Mouse (Mus musculus) liver, adult 2 months (tissue): ENCODE results near the gene Reps1. TPM values are rescaled to one million over a fixed set of nuclear protein-coding genes. Genes with fewer than 3 reads are reported as not detected.

Source experiments
- DNase-seq: peaks from one replicate; pipeline ENCODE4 v3.0.0-alpha.2; 2011; ENCODE audit warnings: low read depth, low spot score; ENCODE audit errors: extremely low read depth
- H3K27ac ChIP-seq: fragments of 200-500 bp; replicated peaks from 2 replicates; pipeline ENCODE4 v1.5.1; 2012; ENCODE audit warnings: low read depth, mild to moderate bottlenecking, control low read depth, inconsistent platforms, low read length; ENCODE audit not compliant: insufficient read depth
- H3K27me3 ChIP-seq: fragments of 200-500 bp; 2 replicates; pipeline ENCODE4 v1.6.1; 2012; ENCODE audit warnings: mild to moderate bottlenecking, moderate library complexity, low read length, inconsistent platforms; ENCODE audit not compliant: control insufficient read depth, insufficient read depth
- H3K36me3 ChIP-seq: fragments of 200-500 bp; 2 replicates; pipeline ENCODE4 v1.6.1; 2012; ENCODE audit warnings: low read length, inconsistent platforms; ENCODE audit not compliant: control insufficient read depth, insufficient read depth
- H3K4me1 ChIP-seq: fragments of 200-500 bp; 2 replicates; pipeline ENCODE4 v1.6.1; 2011; ENCODE audit warnings: low read length; ENCODE audit not compliant: control insufficient read depth, insufficient read depth
- H3K4me3 ChIP-seq: fragments of 200-500 bp; 2 replicates; pipeline ENCODE4 v1.5.1; 2011; ENCODE audit warnings: low read depth, mild to moderate bottlenecking, control low read depth, low read length, moderate library complexity; ENCODE audit not compliant: insufficient read depth
- H3K79me2 ChIP-seq: fragments of 200-500 bp; 2 replicates; pipeline ENCODE4 v1.6.1; 2012; ENCODE audit warnings: inconsistent platforms, mild to moderate bottlenecking, low read length, moderate library complexity; ENCODE audit not compliant: control insufficient read depth, insufficient read depth
- H3K9ac ChIP-seq: fragments of 200-500 bp; 2 replicates; pipeline ENCODE4 v1.6.1; 2012; ENCODE audit warnings: low read depth, mild to moderate bottlenecking, control low read depth, inconsistent platforms, low read length
- CTCF ChIP-seq: fragments of 200-500 bp; IDR thresholded peaks from 2 replicates; pipeline ENCODE4 v1.5.1; 2011; ENCODE audit warnings: low read depth, low read length, control low read depth
- POLR2A ChIP-seq: fragments of 200-500 bp; IDR thresholded peaks from 2 replicates; pipeline ENCODE4 v1.6.1; 2011; ENCODE audit warnings: low read length, control low read depth; ENCODE audit not compliant: insufficient read depth; ENCODE audit errors: extremely low read depth
- WGBS: fragments of 180-500 bp; shearing (Covaris S2); methylation state at CpG from one replicate; pipeline ENCODE4 v1.1.7; 2018; 5-methylcytosine and 5-hydroxymethylcytosine counted together
- polyA plus RNA-seq: library from polyadenylated mRNA; depleted of rRNA; stranded (reverse); fragments of >200 nt; gene quantifications from 2 replicates; pipeline ENCODE4 v1.2.3, GENCODE M21; 2012
- total RNA-seq: library from RNA; depleted of rRNA; stranded (reverse); fragments of >200 nt; gene quantifications from 2 replicates; pipeline ENCODE4 v1.2.3, GENCODE M21; 2014

Reps1 gene
- total and polyA plus RNA-seq, 2 experiments = 12.4 to 17.6 TPM

DNA sequence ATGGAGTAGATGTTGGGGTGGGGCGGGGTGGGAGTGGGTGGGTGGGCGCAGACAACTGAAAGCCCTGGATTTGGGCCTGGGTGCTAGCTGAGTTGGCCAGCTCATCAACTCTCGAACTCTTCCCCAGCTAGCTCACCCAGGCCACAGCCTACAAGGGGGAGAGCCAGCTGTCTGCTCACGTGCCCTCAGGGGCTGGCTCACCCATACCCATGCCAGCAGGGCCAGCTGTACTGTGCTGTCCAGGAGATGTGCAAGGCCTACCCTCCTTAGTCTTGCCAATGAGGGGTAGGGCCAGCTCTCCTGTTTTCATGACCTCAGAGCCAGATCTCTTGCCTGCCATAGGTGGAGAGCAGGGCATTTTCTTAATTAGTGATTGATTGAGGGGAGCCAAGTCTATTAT lies 21.3 kb upstream of the Reps1 start:
- H3K9ac ChIP-seq = no peak overlapping the region
- 90% methylated on average over 4 of the region's 4 CpGs for WGBS
- no peak for DNase-seq
- no peaks in the 10 kb centered on the region for H3K4me1 ChIP-seq
- H3K4me3 ChIP-seq = no peak overlapping the region
- no peak for TF ChIP-seq CTCF
- H3K36me3 ChIP-seq = no peaks in the 10 kb centered on the region
- H3K79me2 ChIP-seq = no peaks in the 10 kb centered on the region
- no peak overlapping the region for H3K27ac ChIP-seq
- no peaks in the 10 kb centered on the region for H3K27me3 ChIP-seq

GRCm38 (mm10) chr10:18036849-18037248 lies 18.8 kb upstream of the Reps1 start:
- TF ChIP-seq CTCF (no peak), POLR2A (no peak)
- DNase-seq = no peak
- no peaks in the 10 kb centered on the region for H3K4me1 ChIP-seq
- 41% methylated on average over 5 of the region's 5 CpGs for WGBS
- H3K27ac ChIP-seq = no peak overlapping the region
- no peaks in the 10 kb centered on the region for H3K36me3 ChIP-seq
- no peaks in the 10 kb centered on the region for H3K27me3 ChIP-seq
- H3K4me3 ChIP-seq = no peak overlapping the region
- H3K9ac ChIP-seq = no peak overlapping the region
- H3K79me2 ChIP-seq = no peaks in the 10 kb centered on the region

- no peak for DNase-seq
- H3K9ac ChIP-seq = no peak overlapping the region
- H3K4me3 ChIP-seq = no peak overlapping the region
- H3K79me2 ChIP-seq = no peaks in the 10 kb centered on the region
- no peak for TF ChIP-seq POLR2A
- no peak for TF ChIP-seq CTCF
- H3K36me3 ChIP-seq = no peaks in the 10 kb centered on the region
- 0 out of 2 replicates have a peak, but pooled peaks cover 4% of the 10 kb centered on the region for H3K4me1 ChIP-seq
- no peak overlapping the region for H3K27ac ChIP-seq
- no peaks in the 10 kb centered on the region for H3K27me3 ChIP-seq
These were observed 9.3 kb upstream of the Reps1 start for GRCm38 (mm10) chr10:18046380-18046779.

DNA sequence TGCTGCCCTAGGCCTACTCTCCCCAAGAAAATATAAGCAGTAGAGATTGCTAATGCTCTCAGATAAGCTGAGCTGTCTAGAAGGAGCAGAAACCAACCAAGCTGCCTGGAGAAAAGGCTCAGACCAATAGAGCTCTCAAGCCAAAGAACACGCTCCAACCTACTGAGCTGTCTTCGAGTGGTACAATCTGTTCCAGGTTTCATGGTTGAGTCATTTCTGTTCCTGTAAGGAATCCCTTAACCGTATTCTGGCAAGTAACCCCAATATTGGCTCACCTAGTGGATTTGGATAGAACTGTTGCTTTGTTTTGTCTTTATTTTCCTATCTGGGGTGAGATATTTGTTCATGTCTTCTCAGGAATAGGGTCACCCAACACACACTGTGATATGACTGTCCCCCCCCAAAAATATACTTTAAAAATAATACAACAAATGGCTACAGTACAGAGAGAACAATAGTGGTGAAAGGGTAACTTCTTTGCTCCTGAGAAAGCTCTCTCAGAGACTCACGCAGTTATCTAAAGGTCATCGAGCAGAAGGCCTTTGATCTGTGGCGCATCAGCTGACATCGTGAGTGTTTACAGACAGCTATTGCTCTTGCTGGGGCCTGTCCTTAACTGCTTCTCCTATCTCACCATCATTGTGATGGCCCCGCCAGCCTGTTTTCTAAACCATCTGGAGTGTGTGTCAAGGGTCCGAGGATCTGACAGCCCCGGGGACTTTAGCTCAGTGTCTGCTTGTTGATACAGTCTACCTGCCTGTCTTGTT lies 8.1 kb upstream of the Reps1 start:
- TF ChIP-seq CTCF (no peak), POLR2A (no peak)
- Histone ChIP-seq H3K4me1 (0 out of 2 replicates have a peak, but pooled peaks cover 4% of the 10 kb centered on the region), H3K4me3 (no peak overlapping the region), H3K79me2 (no peaks in the 10 kb centered on the region), H3K27ac (no peak overlapping the region), H3K27me3 (no peaks in the 10 kb centered on the region), H3K9ac (no peak overlapping the region), H3K36me3 (no peaks in the 10 kb centered on the region)
- peak; percentile 82 for DNase-seq
- WGBS = 32% methylated on average over 10 of the region's 10 CpGs

GRCm38 (mm10) chr10:18055009-18055695 lies 509 bp upstream of the Reps1 start:
- Histone ChIP-seq H3K36me3 (no peaks in the 10 kb centered on the region), H3K4me1 (peaks cover 7% of the 10 kb centered on the region), H3K9ac (peak overlapping the region; percentile 96), H3K79me2 (peaks cover 30% of the 10 kb centered on the region), H3K27ac (peak overlapping the region; percentile 66), H3K27me3 (no peaks in the 10 kb centered on the region), H3K4me3 (peak overlapping the region; percentile 91)
- 4% methylated on average over 59 of the region's 61 CpGs for WGBS
- TF ChIP-seq CTCF = peak; percentile 79
- TF ChIP-seq POLR2A = peak; percentile 65; the same call in 1 of the 2 replicates
- DNase-seq = peak; percentile 56

DNA sequence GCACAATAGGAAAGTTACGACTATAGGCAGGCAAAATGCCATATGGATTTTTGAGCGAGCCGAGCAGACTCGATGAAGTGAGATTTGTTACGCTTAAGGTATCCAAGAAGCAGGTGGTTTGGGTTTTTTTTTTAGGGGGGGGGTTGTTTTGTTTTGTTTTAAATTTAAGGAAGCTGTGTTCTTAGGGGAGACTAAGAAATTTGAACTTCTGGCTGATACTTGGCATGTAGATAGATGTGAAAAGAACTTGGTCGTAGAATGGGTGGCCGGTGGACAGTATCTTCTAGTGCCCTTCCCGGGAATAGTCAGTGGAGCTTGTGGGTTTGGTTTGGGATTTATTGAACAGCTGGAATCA lies 707 bp downstream of the Reps1 start:
- no peak for DNase-seq
- Histone ChIP-seq H3K4me3 (peak overlapping the region; percentile 91), H3K9ac (peak overlapping the region; percentile 96), H3K27me3 (no peaks in the 10 kb centered on the region), H3K27ac (no peak overlapping the region), H3K36me3 (no peaks in the 10 kb centered on the region), H3K4me1 (peaks cover 12% of the 10 kb centered on the region), H3K79me2 (peaks cover 32% of the 10 kb centered on the region)
- no peak for TF ChIP-seq POLR2A
- under 1% methylated on average over 8 of the region's 8 CpGs for WGBS
